Mouse (Mus musculus) ovary, adult 10 weeks (tissue): ENCODE data around the gene Myh7. TPM values are rescaled to one million over a fixed set of nuclear protein-coding genes. Genes with fewer than 3 reads are reported as not detected.

Source experiments
- polyA plus RNA-seq: library from polyadenylated mRNA; stranded (reverse); fragments of 350-450 nt; fragmentation: Illumina TruSeq; extraction: RNeasy Lipid Tissue Mini Kit (QIAGEN cat#74804); gene quantifications from one replicate; pipeline ENCODE4 v1.2.3, GENCODE M21; 2014

Gene Myh7
- not detected for polyA plus RNA-seq

DNA sequence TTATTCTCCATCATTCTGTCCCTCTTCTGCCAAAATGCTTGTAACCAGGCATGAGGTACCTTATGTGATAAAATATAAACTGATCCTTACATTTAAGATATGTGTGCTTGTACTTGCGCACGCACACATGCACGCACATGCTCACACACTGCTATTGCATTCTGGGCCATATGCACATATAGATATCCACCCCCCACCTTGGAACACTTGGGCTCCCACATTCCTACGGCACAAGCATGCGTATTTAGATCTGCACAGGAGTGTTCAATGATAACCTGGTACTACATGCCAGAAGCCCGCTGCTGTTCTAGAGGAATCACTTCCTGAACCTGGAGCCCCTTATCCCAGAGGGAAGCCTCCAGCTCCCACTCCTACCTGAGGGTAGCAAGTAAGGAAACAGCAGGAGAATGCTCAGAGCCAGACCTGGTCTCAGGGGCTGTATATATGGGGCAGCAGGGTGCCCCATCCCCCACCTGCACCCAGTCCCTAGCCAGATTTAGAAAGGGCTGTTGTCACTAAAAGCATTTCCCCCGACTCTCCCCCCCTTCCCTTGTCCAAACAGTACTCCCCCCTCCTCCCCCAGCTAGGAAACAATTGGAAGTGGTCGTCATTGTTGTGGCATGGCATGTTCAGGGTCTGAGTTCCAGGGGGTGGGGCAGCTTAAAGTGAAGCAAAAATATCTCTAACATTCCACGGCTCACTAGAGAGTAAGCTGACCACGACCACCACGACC is at the start of gene Myh7:
TSS of gene Myh7 (minus strand) at position 491 of the 733 bp plus-strand sequence.

DNA sequence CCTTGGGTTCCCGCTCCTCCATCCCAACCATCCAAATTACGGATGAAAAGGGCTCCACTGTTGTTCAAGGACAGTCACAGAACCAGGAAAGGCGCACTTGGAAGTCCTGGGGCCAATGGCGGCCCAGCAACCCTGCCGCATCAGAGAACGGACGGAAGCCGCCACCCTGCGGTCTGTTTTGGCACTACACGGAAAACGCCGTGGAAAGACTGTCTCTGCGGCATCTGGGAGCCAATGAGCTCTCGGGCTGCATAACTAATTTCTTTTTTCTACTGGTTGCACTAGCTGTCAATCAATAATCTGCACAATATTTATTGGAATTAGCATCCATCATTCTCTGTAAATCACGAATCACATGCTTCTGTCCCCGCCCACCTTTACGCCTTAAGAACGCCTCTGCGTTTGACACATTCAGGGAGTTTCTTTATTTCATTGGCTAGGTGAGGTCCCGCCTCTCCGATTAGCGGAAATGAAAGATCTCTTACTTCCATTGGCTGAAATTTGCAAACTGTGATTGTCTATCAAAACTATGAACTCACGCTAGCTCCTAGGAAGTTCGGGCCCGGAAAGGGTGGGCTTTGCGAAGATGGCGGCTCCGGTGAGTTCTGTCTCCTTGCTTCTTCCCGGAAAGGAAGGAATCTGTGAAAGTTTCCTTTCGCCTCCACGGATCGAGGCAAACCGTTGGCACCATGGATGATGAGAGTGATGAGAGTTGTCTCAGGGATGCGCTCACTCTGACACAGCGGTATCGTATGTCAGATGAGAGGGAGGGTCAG is 20.8 kb upstream of the Myh7 start, which contains the start of gene Ngdn:
TSS of gene Ngdn (plus strand) at position 464 of the 776 bp plus-strand sequence.

DNA sequence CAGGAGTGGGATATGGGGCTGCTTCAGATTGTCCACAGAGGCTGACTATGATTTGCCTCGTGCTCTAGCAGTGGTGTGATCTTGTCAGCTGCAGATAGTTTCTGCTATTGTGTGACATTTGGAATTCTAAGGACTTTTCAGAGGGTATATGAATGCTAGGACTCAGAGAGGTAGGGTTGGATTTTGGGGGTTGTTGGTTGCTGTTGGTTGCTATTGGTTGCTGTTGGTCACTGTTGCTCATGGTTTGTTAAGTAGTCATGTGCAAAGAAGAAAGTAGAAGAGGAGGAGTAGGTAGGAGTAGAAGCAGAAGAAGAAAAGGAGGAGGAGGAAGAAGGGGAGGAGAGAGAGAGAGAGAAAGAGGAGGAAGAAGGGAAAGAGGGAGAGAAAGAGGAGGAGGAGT is 17.8 kb downstream of the Myh7 start, which contains the start of gene Gm17428:
TSS of gene Gm17428 (plus strand) at position 301 of the 400 bp plus-strand sequence.

DNA sequence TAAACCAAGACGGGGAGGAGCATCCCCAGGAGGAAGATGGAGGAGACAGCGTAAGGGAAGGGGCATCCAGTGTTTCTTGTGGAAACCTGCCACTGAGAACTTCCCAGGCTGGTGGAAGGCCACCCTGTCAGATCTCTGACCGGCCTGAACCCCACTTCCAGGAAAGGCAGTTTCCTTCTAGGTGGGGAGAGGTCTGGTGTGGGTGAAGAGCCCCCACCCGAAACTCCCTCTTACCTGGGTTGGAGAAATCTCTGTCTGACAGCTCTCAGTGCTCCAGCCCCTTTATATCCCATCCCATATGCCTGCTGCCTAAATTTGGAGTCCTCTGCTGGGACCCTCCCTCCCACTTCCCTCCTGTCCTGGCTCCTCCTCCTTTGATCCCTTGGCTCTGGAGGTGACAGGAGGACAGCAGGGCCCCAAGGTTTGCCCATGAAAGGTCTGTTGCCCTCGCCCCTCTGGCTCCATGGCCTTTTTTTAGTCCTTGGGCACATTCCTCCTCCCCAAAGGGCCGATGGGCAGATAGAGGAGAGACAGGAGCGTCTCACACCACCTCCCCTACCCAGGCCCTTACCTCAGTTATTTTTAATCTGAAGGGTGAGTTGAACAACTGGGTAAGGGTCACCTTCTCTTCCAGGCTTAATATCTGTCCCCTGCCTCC is 28.0 kb downstream of the Myh7 start, which contains the start of gene Myh6:
TSS of gene Myh6 (minus strand) at position 608 of the 658 bp plus-strand sequence.

DNA sequence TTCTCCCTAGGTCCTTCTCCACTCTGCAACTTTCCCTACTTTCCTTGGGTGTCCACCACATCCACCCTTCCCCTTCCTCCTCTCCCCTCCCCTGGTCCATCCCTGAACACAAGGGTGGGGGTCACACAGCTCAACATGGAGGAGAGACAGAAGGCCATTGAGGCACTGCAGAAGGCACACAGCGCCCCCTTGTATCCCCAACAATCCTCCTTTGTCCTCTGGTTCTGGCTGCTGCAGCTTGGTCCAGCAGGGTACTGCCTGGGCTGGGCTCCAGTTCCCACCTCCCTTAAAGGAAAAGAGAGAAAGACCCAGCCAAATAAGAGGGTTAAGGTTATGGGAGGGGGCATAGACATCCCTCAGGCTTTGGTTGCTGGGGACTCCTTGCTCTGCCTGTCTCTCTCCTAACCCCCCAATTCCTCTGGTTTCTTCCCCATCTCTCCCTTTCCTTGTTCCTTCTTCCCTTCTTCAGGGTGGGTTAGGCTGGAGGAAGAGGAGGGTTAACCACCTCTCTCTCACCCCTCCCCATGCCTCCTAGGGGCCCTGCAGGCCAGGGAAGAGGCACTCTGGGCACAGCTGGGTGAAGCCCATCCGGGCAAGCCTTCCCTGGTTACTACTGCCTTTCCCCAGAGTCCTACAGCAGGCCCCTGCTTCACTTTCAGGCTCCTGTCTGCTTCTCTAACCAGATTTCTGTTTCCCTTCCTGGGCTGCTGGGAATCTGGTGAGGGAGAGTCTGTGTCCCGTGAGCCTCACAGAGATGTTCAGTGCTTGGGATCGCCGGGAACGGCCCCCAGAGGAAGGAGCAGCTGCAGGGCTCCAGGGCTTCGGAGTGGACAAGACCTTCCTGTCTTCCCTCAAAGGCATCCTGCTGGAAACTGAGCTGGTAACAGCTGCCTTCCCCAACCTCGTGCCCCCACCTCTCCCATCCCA is 58.3 kb downstream of the Myh7 start, which contains the start of gene Cmtm5:
TSS of gene Cmtm5 (plus strand) at position 358 of the 927 bp plus-strand sequence.

DNA sequence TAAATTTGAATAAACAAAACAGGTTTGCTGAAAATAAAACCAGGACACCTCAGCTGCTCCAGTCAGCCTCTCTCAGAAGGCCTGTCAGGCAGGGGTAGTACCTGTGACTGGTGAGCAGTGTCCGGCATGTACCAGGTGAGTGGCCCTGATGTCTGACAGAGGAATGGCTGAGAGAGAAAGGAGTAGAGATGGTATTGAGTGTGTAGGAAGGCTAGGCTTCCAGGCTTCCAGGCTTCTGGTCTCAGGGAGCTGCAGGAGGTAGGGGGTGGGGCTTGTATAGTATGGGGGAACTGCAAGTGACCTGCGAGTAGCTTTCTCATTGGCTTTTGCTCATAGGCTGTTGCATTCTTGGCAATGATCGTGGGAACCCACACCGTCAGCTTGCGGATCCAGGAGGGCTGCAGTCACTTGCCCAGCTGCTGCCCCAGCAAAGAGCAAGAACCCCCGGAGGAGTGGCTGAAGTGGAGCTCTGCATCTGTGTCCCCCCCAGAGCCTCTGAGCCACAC is 61.7 kb downstream of the Myh7 start, which contains the start of gene Il25:
TSS of gene Il25 (plus strand) at position 51 of the 506 bp plus-strand sequence.

DNA sequence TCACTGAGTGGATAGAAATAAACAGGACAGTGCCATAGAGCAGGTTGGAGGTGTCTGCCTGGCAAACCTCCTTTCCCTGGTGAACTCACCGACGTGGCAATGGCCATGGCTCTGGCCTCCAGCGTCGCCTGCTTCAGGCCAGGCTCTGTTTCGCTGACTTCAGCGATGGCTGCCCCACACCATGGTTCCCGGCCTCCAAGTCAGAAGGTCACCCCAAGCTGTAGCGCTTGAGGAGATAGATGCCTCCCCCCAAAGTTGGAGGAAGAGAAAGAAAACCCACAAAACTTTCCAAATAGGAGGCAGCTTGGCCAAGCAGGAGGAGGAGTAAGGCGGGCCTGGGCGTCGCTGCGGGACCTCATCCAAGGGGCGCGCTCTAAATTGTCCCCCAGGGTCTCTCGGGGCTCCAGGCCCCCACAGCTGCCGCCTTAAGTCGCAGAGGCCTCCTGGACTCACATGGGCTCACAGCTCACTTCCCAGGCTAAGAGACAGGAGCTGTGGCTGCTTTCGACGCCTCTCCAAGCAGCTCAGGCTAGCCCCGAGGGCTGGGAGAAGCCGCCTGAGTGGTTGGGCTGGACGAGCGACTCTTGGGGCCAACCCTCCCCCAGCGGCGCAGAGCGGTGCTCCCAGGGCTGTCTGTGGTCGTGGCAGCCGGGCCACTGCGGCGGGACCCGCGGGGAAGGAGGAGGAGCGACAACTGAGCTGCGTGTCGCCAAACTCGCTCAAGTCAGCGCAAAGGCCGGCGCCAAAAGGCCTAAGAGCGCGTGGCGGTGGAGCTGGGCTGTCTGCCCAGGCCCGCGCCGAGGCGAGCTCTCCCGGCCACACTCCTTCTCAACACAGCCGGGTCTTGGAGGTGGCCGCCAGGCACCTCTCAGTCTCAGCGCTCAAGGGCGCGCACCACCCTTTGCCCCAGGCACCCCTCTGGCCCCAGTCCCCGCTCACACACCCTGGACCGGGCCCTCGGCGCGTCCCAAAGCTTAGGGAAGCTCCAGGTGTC is 68.8 kb downstream of the Myh7 start, which contains the start of gene Efs:
TSS of gene Efs (minus strand) at position 778 of the 994 bp plus-strand sequence.

Other genes starting within 250 kb of the Myh7 start
- 30.6 TPM for gene Slc7a8, start 212.7 kb downstream of the Myh7 start, polyA plus RNA-seq
- not detected for gene Rnf212b, start 180.5 kb downstream of the Myh7 start, polyA plus RNA-seq
- gene Homez, start 123.7 kb downstream of the Myh7 start, polyA plus RNA-seq, result 13.4 TPM
- gene Ppp1r3e, start 117.1 kb downstream of the Myh7 start, polyA plus RNA-seq, result 8.2 TPM
- gene Bcl2l2, start 111.2 kb downstream of the Myh7 start, polyA plus RNA-seq, result 9.4 TPM
- gene Gm20521, start 111.2 kb downstream of the Myh7 start, polyA plus RNA-seq, result not detected
- 45.3 TPM for gene Pabpn1, start 102.1 kb downstream of the Myh7 start, polyA plus RNA-seq
- gene Slc22a17, start 81.5 kb downstream of the Myh7 start, polyA plus RNA-seq, result 0.88 TPM
- gene Efs, start 68.5 kb downstream of the Myh7 start, polyA plus RNA-seq, result 0.63 TPM
- gene Il25, start 61.9 kb downstream of the Myh7 start, polyA plus RNA-seq, result not detected
- not detected for gene Cmtm5, start 58.4 kb downstream of the Myh7 start, polyA plus RNA-seq
- gene Myh6, start 27.7 kb downstream of the Myh7 start, polyA plus RNA-seq, result not detected
- not detected for gene Gm17428, start 17.7 kb downstream of the Myh7 start, polyA plus RNA-seq
- gene Ngdn, start 20.8 kb upstream of the Myh7 start, polyA plus RNA-seq, result 5.4 TPM
- gene Zfhx2, start 97.7 kb upstream of the Myh7 start, polyA plus RNA-seq, result 0.46 TPM
- 5.8 TPM for gene Thtpa, start 100.2 kb upstream of the Myh7 start, polyA plus RNA-seq
- 0.23 TPM for gene Ap1g2, start 112.0 kb upstream of the Myh7 start, polyA plus RNA-seq
- gene Jph4, start 122.3 kb upstream of the Myh7 start, polyA plus RNA-seq, result 1.2 TPM
- gene Dhrs2, start 227.4 kb upstream of the Myh7 start, polyA plus RNA-seq, result not detected